Mouse (Mus musculus) midbrain, embryonic 12.5 days (tissue): ENCODE data around the gene Usp17le. TPM values are rescaled to one million over a fixed set of nuclear protein-coding genes. Genes with fewer than 3 reads are reported as not detected.
"Not testable (repeated sequence)": the region's sequence is repeated elsewhere in the genome, so short reads cannot be mapped to it uniquely, and the experiment has no call there.

Experiments used
- ATAC-seq: fragments of 200-750 bp; cut with Nextera tagmentation; 2 replicates; pipeline ENCODE4 v1.8.0; 2017; ENCODE audit warnings: low read depth, moderate TSS enrichment, moderate library complexity; ENCODE audit not compliant: low FRiP score
- H3K27ac ChIP-seq: fragments of 300-500 bp; sonication (generic); replicated peaks from 2 replicates; pipeline ENCODE4 v1.5.1; 2016; ENCODE audit warnings: mild to moderate bottlenecking
- H3K27me3 ChIP-seq: fragments of 300-500 bp; sonication (generic); 2 replicates; pipeline ENCODE4 v1.6.1; 2016; ENCODE audit warnings: mild to moderate bottlenecking
- H3K36me3 ChIP-seq: fragments of 300-500 bp; sonication (generic); 2 replicates; pipeline ENCODE4 v1.6.1; 2016
- H3K4me1 ChIP-seq: fragments of 300-500 bp; sonication (generic); 2 replicates; pipeline ENCODE4 v1.6.1; 2016
- H3K4me2 ChIP-seq: fragments of 300-500 bp; sonication (generic); replicated peaks from 2 replicates; pipeline ENCODE4 v1.6.1; 2016; ENCODE audit warnings: mild to moderate bottlenecking, moderate library complexity
- H3K4me3 ChIP-seq: fragments of 300-500 bp; sonication (generic); 2 replicates; pipeline ENCODE4 v1.5.1; 2016; ENCODE audit warnings: mild to moderate bottlenecking
- H3K9ac ChIP-seq: fragments of 300-500 bp; sonication (generic); replicated peaks from 2 replicates; pipeline ENCODE4 v1.6.1; 2016; ENCODE audit warnings: mild to moderate bottlenecking, moderate library complexity
- H3K9me3 ChIP-seq: fragments of 300-500 bp; sonication (generic); 2 replicates; pipeline ENCODE4 v1.6.1; 2016; ENCODE audit warnings: mild to moderate bottlenecking
- WGBS: fragments of 180-500 bp; shearing (Covaris S2); methylation state at CpG from one replicate; pipeline ENCODE4 v1.1.7; 2016; 5-methylcytosine and 5-hydroxymethylcytosine counted together
- polyA plus RNA-seq: library from polyadenylated mRNA; unstranded; fragments of >200 nt; fragmentation: Nextera tagmentation; extraction: Ambion mirVana; gene quantifications from 2 replicates; pipeline ENCODE4 v1.2.1, GENCODE M21; 2016

Gene Usp17le
- polyA plus RNA-seq: not detected in 2 replicates

DNA sequence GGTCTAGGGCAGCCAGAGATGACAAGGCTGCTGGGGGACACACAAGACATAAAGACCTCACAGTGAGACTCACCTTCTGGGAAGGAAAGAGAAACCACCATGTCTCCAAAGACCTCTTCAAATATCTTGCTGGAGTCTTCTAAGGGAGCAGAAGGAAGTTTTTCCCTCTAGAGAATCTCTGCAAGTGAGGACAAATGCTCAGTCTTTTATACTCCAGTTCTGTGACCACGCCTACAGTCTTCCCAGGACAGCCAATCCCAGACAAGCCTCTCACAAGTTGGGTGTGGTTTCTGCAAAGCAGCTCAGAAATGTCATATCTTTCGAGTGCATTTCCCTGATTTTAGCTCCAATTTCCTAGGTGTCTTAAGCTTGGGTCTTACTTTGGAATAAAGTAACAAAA is at the start of gene Usp17le:
Usp17le (minus strand) TSS at position 101 of the 400 bp plus-strand sequence.
- not testable (repeated sequence) for H3K9me3 ChIP-seq, H3K4me1 ChIP-seq, H3K27ac ChIP-seq, H3K4me3 ChIP-seq, H3K27me3 ChIP-seq, H3K4me2 ChIP-seq, ATAC-seq, H3K9ac ChIP-seq, H3K36me3 ChIP-seq
- WGBS: 76% methylated on average over 2 of the region's 2 CpGs

DNA sequence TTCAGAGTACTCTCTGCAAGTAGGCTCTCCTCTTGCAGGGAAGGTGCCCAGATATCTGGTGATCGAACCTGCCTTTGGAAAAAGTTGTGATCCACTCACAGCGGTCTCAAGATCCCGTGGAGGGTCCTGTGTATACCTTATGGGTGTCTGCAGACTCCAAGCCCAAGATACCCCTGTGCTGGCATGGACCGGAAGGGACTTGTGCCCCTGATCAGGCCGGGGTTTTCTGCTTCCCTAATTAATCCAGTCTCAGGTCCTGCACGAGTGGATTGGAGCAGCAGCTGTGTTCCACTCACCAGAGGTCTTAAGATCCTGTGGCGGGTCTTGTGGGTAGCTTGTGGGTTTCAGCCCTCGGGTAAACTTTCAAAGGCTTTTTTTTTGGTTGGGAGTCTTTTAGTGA is 33.1 kb upstream of the Usp17le start:
- H3K27ac ChIP-seq, H3K4me1 ChIP-seq, H3K36me3 ChIP-seq, H3K9me3 ChIP-seq, H3K9ac ChIP-seq, ATAC-seq, H3K4me3 ChIP-seq, H3K27me3 ChIP-seq, H3K4me2 ChIP-seq: not testable (repeated sequence)
- 86% methylated on average over 8 of the region's 8 CpGs for whole genome bisulfite sequencing

DNA sequence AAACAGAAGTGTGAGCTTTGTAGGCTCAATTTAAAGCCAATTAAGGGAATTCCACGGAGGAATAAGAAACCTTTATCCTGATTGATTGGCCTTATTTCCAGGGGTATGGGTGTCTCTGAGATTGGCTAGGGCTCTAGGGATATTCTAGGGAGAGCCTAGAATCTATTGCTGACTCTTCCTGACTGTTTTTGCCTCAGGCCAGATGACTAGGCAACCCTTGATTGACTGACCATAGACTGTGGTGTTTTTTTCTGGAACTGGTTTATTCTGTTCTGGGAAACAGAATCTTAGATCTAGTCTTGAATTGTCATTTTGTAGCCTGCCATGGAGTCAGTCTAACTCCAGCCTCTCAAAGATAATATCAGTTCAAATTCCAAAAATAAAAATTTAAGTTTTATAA is 13.5 kb upstream of the Usp17le start:
- Histone ChIP-seq H3K4me2 (no peak overlapping the region), H3K36me3 (no peaks in the 10 kb centered on the region), H3K9ac (no peak overlapping the region), H3K9me3 (no peaks in the 10 kb centered on the region), H3K27ac (no peak overlapping the region), H3K4me1 (no peaks in the 10 kb centered on the region), H3K4me3 (no peak overlapping the region), H3K27me3 (no peaks in the 10 kb centered on the region)
- no peak for ATAC-seq
- 31% methylated on average over 1 of the region's 1 CpGs for WGBS

Other genes with a start within 250 kb of the Usp17le start
- gene Olfr651, start 227.3 kb downstream of the Usp17le start, polyA plus RNA-seq: not detected in 2 replicates
- not detected in 2 replicates for gene Olfr652, start 216.6 kb downstream of the Usp17le start, polyA plus RNA-seq
- 0.17 TPM in 1 of 2 replicates, not detected in the other for gene Olfr653, start 200.2 kb downstream of the Usp17le start, polyA plus RNA-seq
- gene Olfr654, start 190.4 kb downstream of the Usp17le start, polyA plus RNA-seq: not detected in 2 replicates
- not detected in 2 replicates for gene Olfr655, start 175.7 kb downstream of the Usp17le start, polyA plus RNA-seq
- not detected in 2 replicates for gene Olfr656, start 163.5 kb downstream of the Usp17le start, polyA plus RNA-seq
- gene Olfr657, start 152.7 kb downstream of the Usp17le start, polyA plus RNA-seq: not detected in 2 replicates
- not detected in 2 replicates for gene Olfr658, start 130.2 kb downstream of the Usp17le start, polyA plus RNA-seq
- not detected in 2 replicates for gene Olfr659, start 110.7 kb downstream of the Usp17le start, polyA plus RNA-seq
- gene Olfr661, start 91.0 kb downstream of the Usp17le start, polyA plus RNA-seq: not detected in 2 replicates
- gene Usp17lb, start 65.1 kb upstream of the Usp17le start, polyA plus RNA-seq: not detected in 2 replicates
- gene Usp17la, start 79.5 kb upstream of the Usp17le start, polyA plus RNA-seq: not detected in 2 replicates
- gene Olfr665, start 100.6 kb upstream of the Usp17le start, polyA plus RNA-seq: not detected in 2 replicates
- gene Olfr666, start 118.5 kb upstream of the Usp17le start, polyA plus RNA-seq: not detected in 2 replicates
- not detected in 2 replicates for gene Olfr667, start 144.0 kb upstream of the Usp17le start, polyA plus RNA-seq
- not detected in 2 replicates for gene Olfr668, start 150.6 kb upstream of the Usp17le start, polyA plus RNA-seq
- gene Olfr669, start 156.8 kb upstream of the Usp17le start, polyA plus RNA-seq: not detected in 2 replicates
- not detected in 2 replicates for gene Olfr670, start 185.2 kb upstream of the Usp17le start, polyA plus RNA-seq
- gene Olfr671, start 201.7 kb upstream of the Usp17le start, polyA plus RNA-seq: not detected in 2 replicates
- gene Olfr672, start 224.6 kb upstream of the Usp17le start, polyA plus RNA-seq: not detected in 2 replicates